In genomic region chr7:125887761-125888160, GRCm38 (mm10) we compare ENCODE assay signal across 8 mouse cellular contexts.
"Had no signal": no experiment of that assay in that cellular context is flagged by ENCODE, and none has a peak within 500 bp of the region (broad histone marks: within the 10 kb centered on the region; RNA-seq: fewer than 3 reads in every experiment).

No protein-coding gene starts in this region.

- ATAC-seq: intestine, embryonic 15.5 days had no signal

- H3K9ac ChIP-seq: intestine, embryonic 15.5 days; liver, embryonic 15.5 days; neural tube, embryonic 15.5 days; stomach, embryonic 15.5 days had no signal

- H3K4me3 ChIP-seq: intestine, embryonic 15.5 days; liver, embryonic 15.5 days; neural tube, embryonic 15.5 days; stomach, embryonic 15.5 days had no signal

- DNase-seq: kidney, postnatal 25 days; lung, adult 2 months; thymus, postnatal 4 days had no signal

- H3K9me3 ChIP-seq: intestine, embryonic 15.5 days; liver, embryonic 15.5 days; neural tube, embryonic 15.5 days; stomach, embryonic 15.5 days had no signal

- H3K36me3 ChIP-seq: intestine, embryonic 15.5 days; liver, embryonic 15.5 days; neural tube, embryonic 15.5 days; stomach, embryonic 15.5 days had no signal

- H3K4me2 ChIP-seq: intestine, embryonic 15.5 days; liver, embryonic 11.5 days; liver, embryonic 15.5 days; neural tube, embryonic 15.5 days had no signal

- H3K27ac ChIP-seq: intestine, embryonic 15.5 days; liver, embryonic 15.5 days; stomach, embryonic 15.5 days had no signal

- H3K4me1 ChIP-seq: intestine, embryonic 15.5 days; liver, embryonic 15.5 days had no signal

- H3K27me3 ChIP-seq: intestine, embryonic 15.5 days; neural tube, embryonic 15.5 days; stomach, embryonic 15.5 days had no signal
